Mouse (Mus musculus) thymus, postnatal 25 days (tissue): ENCODE results near the gene Vmn1r38.
"Not testable (repeated sequence)": the region's sequence is repeated elsewhere in the genome, so short reads cannot be mapped to it uniquely, and the experiment has no call there.

Source experiments
- DNase-seq: peaks from one replicate; pipeline ENCODE4 v3.0.0; 2022

Vmn1r38 gene

DNA sequence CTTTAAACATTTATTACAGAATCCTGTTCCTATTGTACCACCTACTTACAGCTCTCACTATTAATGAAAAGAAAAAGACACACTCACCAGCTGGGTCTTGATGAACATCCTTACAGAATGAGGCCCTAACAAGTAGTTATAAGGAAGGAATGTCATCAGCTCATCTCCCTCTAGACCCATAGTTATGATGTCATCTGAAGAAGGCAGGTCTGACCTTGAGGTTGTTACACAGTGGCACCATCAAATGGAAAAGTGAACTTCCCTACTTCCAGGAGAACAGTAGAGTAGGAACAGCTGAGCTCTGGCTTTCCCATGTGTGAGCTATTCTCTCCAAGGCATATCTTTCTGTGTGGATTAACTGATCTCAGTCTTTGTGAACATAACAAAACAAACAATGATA is at the start of gene Vmn1r38:
Gene Vmn1r38, minus strand, starts transcription at position 101 of the 400 bp plus-strand sequence.
- not testable (repeated sequence) for DNase-seq

DNA sequence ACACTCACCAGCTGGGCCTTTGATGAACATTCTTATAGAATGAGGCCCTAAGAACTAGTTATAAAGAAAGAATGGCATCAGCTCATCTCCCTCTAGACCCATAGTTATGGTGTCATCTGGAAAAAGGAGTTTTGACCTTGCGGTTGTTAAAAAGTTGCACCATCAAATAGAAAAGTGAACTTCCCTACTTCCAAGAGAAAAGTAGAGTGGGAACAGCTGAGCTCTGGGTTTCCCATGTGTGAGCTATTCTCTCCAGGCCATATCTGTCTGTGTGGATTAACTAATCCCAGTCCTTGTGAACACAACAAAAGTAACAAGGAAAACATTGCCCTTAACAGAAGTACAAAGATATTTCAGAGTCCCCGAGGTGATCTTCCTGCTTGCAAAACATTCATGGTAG is 28.1 kb upstream of the Vmn1r38 start, which contains the start of gene Vmn1r39:
Gene Vmn1r39, minus strand, starts transcription at position 101 of the 400 bp plus-strand sequence.
- no peak for DNase-seq

DNA sequence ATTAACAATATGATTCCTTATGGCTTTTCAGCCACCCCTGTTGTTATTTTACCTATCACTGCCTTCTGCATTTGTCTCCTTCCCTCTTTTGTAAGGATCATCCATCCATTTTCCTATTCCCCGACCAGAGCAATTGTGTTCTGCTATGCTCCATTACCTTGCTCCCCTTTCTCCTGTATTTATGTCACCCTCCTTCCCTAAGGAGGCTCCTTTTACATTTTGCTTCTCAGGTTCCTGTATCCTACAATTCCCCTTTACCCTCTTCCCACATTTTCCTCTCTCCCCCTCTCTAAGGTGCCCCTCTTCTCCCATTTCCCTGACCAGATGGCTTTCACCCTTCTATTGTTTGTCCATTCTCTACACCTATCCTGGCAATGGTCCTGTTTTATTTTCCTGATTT is 23.9 kb upstream of the Vmn1r38 start:
- no peak for DNase-seq

DNA sequence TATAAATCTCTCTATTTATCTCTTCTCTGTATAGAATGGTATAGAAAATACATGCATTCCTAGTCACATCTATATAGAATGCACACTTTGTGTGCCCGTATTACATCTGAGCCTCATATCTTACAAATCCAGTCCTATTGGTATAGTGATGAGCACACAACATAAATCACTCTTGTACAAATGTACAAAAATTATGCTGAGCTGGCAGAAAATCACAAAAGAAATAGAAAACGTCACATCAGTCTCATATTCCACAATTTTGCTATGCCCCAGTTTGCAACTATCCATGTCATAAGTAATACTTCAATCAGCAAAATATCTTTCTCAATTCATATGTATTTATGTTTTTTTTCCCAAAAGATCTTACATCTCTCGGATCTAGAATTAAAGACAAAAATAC is 23.3 kb upstream of the Vmn1r38 start:
- no peak for DNase-seq

DNA sequence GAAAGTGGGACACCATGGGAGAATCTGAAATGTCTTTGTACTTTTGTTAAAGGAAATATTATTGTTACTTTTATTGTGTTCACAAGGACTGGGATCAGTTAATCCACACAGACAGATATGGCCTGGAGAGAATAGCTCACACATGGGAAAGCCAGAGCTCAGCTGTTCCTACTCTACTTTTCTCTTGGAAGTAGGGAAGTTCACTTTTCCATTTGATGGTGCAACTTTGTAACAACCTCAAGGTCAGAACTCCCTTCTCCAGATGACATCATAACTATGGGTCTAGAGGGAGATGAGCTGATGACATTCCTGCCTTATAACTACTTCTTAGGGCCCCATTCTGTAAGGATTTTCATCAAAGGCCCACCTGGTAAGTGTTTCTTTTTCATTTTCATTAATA is 53.3 kb downstream of the Vmn1r38 start, which contains the start of gene Vmn1r37:
Gene Vmn1r37, plus strand, starts transcription at position 301 of the 400 bp plus-strand sequence.
- DNase-seq, result not testable (repeated sequence)
